Mouse (Mus musculus) forebrain, embryonic 14.5 days (tissue): ENCODE results near the gene Mvd. TPM values are rescaled to one million over a fixed set of nuclear protein-coding genes. Genes with fewer than 3 reads are reported as not detected.

Experiments
- ATAC-seq: fragments of 200-750 bp; cut with Nextera tagmentation; 2 replicates; pipeline ENCODE4 v1.8.0; 2017; ENCODE audit warnings: mild to moderate bottlenecking, moderate library complexity
- DNase-seq: peaks from one replicate; pipeline ENCODE4 v3.0.0-alpha.2; 2015; ENCODE audit warnings: low spot score
- H3K27ac ChIP-seq: fragments of 300-500 bp; sonication (generic); 2 replicates; pipeline ENCODE4 v1.5.1; 2014; ENCODE audit warnings: low read depth, mild to moderate bottlenecking, control low read depth, low read length, moderate library complexity
- H3K27me3 ChIP-seq: fragments of 300-500 bp; sonication (generic); replicated peaks from 2 replicates; pipeline ENCODE4 v1.6.1; 2014; ENCODE audit warnings: low read length, control low read depth, mixed read lengths; ENCODE audit not compliant: control insufficient read depth, insufficient read depth
- H3K36me3 ChIP-seq: fragments of 300-500 bp; sonication (generic); 2 replicates; pipeline ENCODE4 v1.6.1; 2014; ENCODE audit warnings: low read length, control low read depth; ENCODE audit not compliant: control insufficient read depth, insufficient read depth
- H3K4me1 ChIP-seq: fragments of 300-500 bp; sonication (generic); 2 replicates; pipeline ENCODE4 v1.6.1; 2014; ENCODE audit warnings: antibody characterized with exemption, low read length, control low read depth; ENCODE audit not compliant: control insufficient read depth, insufficient read depth
- H3K4me2 ChIP-seq: fragments of 300-500 bp; sonication (generic); 2 replicates; pipeline ENCODE4 v1.6.1; 2014; ENCODE audit warnings: mild to moderate bottlenecking, control low read depth, low read length
- H3K4me3 ChIP-seq: fragments of 300-500 bp; sonication (generic); 2 replicates; pipeline ENCODE4 v1.5.1; 2014; ENCODE audit warnings: low read depth, low read length, control low read depth
- H3K9ac ChIP-seq: fragments of 300-500 bp; sonication (generic); 2 replicates; pipeline ENCODE4 v1.6.1; 2014; ENCODE audit warnings: mild to moderate bottlenecking, low read length, control low read depth, moderate library complexity
- H3K9me3 ChIP-seq: fragments of 300-500 bp; sonication (generic); replicated peaks from 2 replicates; pipeline ENCODE4 v1.6.1; 2016; ENCODE audit warnings: low read length, control low read depth, mixed read lengths; ENCODE audit not compliant: control insufficient read depth
- WGBS: fragments of 180-500 bp; shearing (Covaris S2); extraction: QIAGEN DNeasy Blood & Tissue Kit; methylation state at CpG from one replicate; pipeline ENCODE4 v1.1.7; 2014; 5-methylcytosine and 5-hydroxymethylcytosine counted together
- microRNA-seq: library from miRNA; unstranded; fragments of <30 nt; microRNA quantifications from one replicate; pipeline ENCODE4, GENCODE M21; 2016
- polyA plus RNA-seq: library from polyadenylated mRNA; unstranded; fragments of >200 nt; fragmentation: Nextera tagmentation; extraction: Ambion mirVana; gene quantifications from 2 replicates; pipeline ENCODE4 v1.2.1, GENCODE M21; 2014

Gene Mvd
- polyA plus RNA-seq, 1 experiment from 2014 or later: 41.8 TPM

DNA sequence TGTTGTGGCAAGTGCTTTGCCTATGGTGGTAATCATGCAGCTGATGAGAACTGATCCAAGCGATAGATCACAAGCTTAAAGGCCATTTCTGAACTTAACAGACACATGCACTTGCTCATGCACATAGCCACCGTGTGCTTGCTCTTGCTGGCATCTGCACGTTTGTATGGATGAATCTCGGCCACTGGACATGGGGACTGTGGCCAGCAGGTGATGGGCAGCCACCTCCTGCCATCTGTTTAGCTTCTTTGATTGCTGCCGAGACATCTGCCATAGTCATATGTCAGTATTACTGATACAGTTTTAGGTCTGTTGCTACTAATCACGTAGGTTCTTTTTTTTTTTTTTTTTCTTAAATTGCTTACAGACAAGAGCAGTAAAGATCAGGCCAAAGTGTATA is 47.9 kb downstream of the Mvd start:
- Histone ChIP-seq H3K4me3 (no peak overlapping the region), H3K9me3 (no peaks in the 10 kb centered on the region), H3K4me1 (no peaks in the 10 kb centered on the region), H3K9ac (no peak overlapping the region), H3K27ac (no peak overlapping the region), H3K27me3 (no peaks in the 10 kb centered on the region), H3K4me2 (no peak overlapping the region), H3K36me3 (peaks cover 80% of the 10 kb centered on the region)
- WGBS: 87% methylated on average over 6 of the region's 6 CpGs
- DNase-seq (no peak), ATAC-seq (no peak)

GRCm38 (mm10) chr8:122393717-122394116 is 49.5 kb downstream of the Mvd start:
- H3K36me3 ChIP-seq: peaks cover 77% of the 10 kb centered on the region
- no peaks in the 10 kb centered on the region for H3K27me3 ChIP-seq
- no peak overlapping the region for H3K9ac ChIP-seq
- H3K4me2 ChIP-seq: no peak overlapping the region
- H3K27ac ChIP-seq: no peak overlapping the region
- H3K4me3 ChIP-seq: no peak overlapping the region
- H3K4me1 ChIP-seq: no peaks in the 10 kb centered on the region
- ATAC-seq (no peak), DNase-seq (no peak)
- H3K9me3 ChIP-seq: no peaks in the 10 kb centered on the region

DNA sequence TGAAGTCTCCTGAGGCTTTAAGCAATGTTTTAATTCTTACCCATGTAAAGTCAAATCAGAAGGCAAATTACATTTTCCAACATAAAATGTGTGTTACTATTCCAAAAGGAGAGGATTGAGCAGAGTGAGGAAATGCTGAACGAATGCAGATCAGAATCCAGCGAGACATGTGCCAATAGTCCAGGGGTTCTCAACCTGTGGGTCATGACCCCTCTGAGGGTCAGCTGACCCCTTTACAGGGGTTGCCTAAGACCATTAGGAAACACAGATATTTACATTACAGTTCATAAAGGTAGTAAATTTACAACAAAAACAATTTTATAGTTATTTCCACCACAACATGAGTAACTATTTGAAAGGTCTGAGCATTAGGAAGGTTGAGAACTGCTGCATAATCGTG is 52.5 kb downstream of the Mvd start:
- 92% methylated on average over 3 of the region's 3 CpGs for WGBS

DNA sequence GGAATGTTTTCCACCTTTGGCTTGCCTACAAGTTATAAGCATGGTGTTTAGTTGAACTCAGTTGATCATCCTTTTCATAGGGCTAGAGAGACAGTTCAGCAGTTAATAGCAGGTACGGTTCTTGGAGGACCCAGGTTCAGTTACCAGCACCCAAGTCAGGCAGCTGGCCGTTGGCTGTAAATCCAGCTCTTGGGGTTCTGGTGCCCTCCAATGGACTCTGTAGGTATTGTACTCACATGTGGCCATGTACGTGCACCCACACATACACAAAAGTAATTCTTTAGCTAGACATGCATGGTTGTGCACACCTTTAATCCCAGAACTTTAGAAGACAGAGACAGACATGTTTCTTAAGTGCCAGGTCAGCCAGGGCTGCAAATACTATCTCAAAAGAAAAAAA is 53.9 kb downstream of the Mvd start:
- Histone ChIP-seq H3K36me3 (peaks cover 94% of the 10 kb centered on the region), H3K4me1 (no peaks in the 10 kb centered on the region), H3K4me3 (no peak overlapping the region), H3K27ac (no peak overlapping the region), H3K9me3 (no peaks in the 10 kb centered on the region), H3K4me2 (no peak overlapping the region), H3K9ac (no peak overlapping the region), H3K27me3 (no peaks in the 10 kb centered on the region)
- DNase-seq (no peak), ATAC-seq (no peak)
- 87% methylated on average over 3 of the region's 3 CpGs for WGBS

More for the DNA sequence above, 52.5 kb downstream of the Mvd start:
- peaks cover 88% of the 10 kb centered on the region for H3K36me3 ChIP-seq
- no peak overlapping the region for H3K4me3 ChIP-seq
- no peaks in the 10 kb centered on the region for H3K4me1 ChIP-seq
- no peak overlapping the region for H3K9ac ChIP-seq
- ATAC-seq: no peak
- no peaks in the 10 kb centered on the region for H3K27me3 ChIP-seq
- H3K27ac ChIP-seq: no peak overlapping the region
- no peak overlapping the region for H3K4me2 ChIP-seq
- H3K9me3 ChIP-seq: no peaks in the 10 kb centered on the region
- no peak for DNase-seq

Small RNA genes within 50 kb of the gene (microRNA-seq; reads per million reads assigned to microRNA genes)
- not detected for gene Gm24366

Other genes starting within 250 kb of the Mvd start
- gene Zfpm1, start 161.3 kb downstream of the Mvd start, polyA plus RNA-seq: 0.41 and 0.47 TPM in 2 replicates
- gene Trhr2, start 82.7 kb downstream of the Mvd start, polyA plus RNA-seq: not detected in 2 replicates
- 24.8 and 26.9 TPM in 2 replicates for gene Zc3h18, start 66.8 kb downstream of the Mvd start, polyA plus RNA-seq
- gene Il17c, start 21.4 kb downstream of the Mvd start, polyA plus RNA-seq: not detected in 2 replicates
- gene Cyba, start 10.5 kb downstream of the Mvd start, polyA plus RNA-seq: 33.5 and 39.3 TPM in 2 replicates
- gene Snai3, start 17.3 kb upstream of the Mvd start, polyA plus RNA-seq: not detected in 2 replicates
- gene Rnf166, start 32.6 kb upstream of the Mvd start, polyA plus RNA-seq: 28.8 and 32.2 TPM in 2 replicates
- 81.3 and 88.4 TPM in 2 replicates for gene Ctu2, start 32.7 kb upstream of the Mvd start, polyA plus RNA-seq
- 1.2 and 1.6 TPM in 2 replicates for gene Piezo1, start 107.9 kb upstream of the Mvd start, polyA plus RNA-seq
- gene Cdt1, start 124.6 kb upstream of the Mvd start, polyA plus RNA-seq: 12.8 and 13.4 TPM in 2 replicates
- gene Aprt, start 133.5 kb upstream of the Mvd start, polyA plus RNA-seq: 200 and 247 TPM in 2 replicates
- gene Galns, start 168.0 kb upstream of the Mvd start, polyA plus RNA-seq: 3.5 and 4.3 TPM in 2 replicates
- gene Trappc2l, start 168.2 kb upstream of the Mvd start, polyA plus RNA-seq: 111 and 150 TPM in 2 replicates
- not detected in 2 replicates for gene Pabpn1l, start 179.3 kb upstream of the Mvd start, polyA plus RNA-seq